Mouse (Mus musculus): ENCODE results near the gene Prl6a1. TPM values are rescaled to one million over a fixed set of nuclear protein-coding genes. Genes with fewer than 3 reads are reported as not detected.

The Prl6a1 gene
- not detected in 2 replicates for polyA plus RNA-seq (2015; fragmentation: Nextera tagmentation; extraction: Ambion mirVana)

DNA sequence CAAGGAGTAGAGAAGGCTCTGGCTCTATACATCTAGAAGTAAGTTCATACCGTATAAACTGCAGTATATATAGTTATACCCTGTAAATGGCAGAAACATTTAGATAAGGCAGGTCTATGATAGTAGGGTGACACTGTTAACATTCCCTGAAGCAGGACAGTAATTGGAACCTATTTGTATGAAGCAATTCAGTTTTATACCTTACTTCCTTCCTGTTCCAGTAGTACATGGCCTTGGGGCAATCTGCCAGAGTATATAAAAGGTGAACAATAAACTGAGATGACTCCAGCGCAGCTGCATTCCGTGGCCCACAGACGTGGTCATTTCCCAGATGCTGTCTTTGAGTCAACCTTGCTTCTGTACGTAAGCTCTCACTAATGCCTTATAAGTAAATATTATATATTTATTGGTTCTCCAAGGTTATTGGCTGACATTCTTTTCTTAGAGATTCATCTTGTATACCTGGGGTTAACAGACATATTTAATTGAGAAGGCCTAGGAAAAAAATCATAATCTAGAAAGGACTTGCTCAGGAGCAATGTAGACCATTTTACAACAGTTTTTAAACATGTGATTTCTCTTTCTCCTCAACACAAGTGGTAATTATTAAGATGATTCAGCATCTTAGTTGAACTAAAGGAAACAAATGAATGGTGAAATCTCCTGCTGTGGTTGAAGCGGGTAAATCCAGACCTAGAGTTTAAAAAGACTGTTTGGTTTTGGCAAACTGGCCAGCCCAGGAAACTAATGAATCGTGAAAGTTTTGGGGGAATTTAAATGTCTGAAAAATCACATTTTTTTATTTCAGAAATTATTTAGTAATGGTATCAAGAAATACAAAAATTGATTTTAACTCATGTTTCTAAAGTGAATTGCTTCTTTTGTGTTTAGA lies at the start of gene Prl6a1:
TSS of gene Prl6a1 (plus strand) at position 294 of the 892 bp plus-strand sequence.
- Histone ChIP-seq H3K4me2 (ENCODE audit: low read depth, low read length) (no peak within 1 kb of the TSS), H3K9ac (ENCODE audit: low read length) (no peak within 1 kb of the TSS), H3K4me1 (ENCODE audit: control insufficient read depth, insufficient read depth, low read length) (no peaks in the 10 kb centered on the region), H3K27ac (ENCODE audit: low read length) (no peak within 1 kb of the TSS), H3K27me3 (ENCODE audit: control insufficient read depth, insufficient read depth, low read length) (no peaks in the 10 kb centered on the region), H3K36me3 (ENCODE audit: control insufficient read depth, insufficient read depth, low read length) (no peaks in the 10 kb centered on the region), H3K9me3 (replicated peaks; ENCODE audit: control insufficient read depth, low read length) (no peaks in the 10 kb centered on the region), H3K4me3 (replicated peaks; ENCODE audit: low read length) (no peak within 1 kb of the TSS)
- ATAC-seq (ENCODE audit: insufficient read depth, low FRiP score), result no peak; the same call in 1 of the 2 replicates
- WGBS, result 66% methylated on average over 7 of the region's 7 CpGs

DNA sequence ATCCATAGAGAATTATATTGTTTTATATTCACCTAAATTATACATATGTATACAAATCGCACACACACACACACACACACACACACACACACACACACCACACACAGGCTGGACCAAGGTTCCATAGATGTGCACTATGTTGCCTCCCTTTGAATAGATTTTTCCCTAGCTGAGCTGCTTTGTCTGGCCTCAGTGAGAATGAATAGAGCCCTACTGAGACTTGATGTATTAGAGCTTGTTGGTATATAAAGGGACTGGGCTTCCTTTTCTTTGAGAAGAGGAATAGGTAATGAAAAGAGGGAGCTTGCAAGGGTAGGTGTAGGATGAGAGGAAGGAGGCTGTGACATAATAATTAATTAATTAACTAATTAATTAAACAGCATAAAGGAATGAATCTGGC lies 22.6 kb downstream of the Prl6a1 start:
- Histone ChIP-seq H3K9me3 (replicated peaks; ENCODE audit: control insufficient read depth, low read length) (no peaks in the 10 kb centered on the region), H3K9ac (ENCODE audit: low read length) (no peak overlapping the region), H3K36me3 (ENCODE audit: control insufficient read depth, insufficient read depth, low read length) (no peaks in the 10 kb centered on the region), H3K4me1 (ENCODE audit: control insufficient read depth, insufficient read depth, low read length) (no peaks in the 10 kb centered on the region), H3K27me3 (ENCODE audit: control insufficient read depth, insufficient read depth, low read length) (no peaks in the 10 kb centered on the region), H3K27ac (ENCODE audit: low read length) (no peak overlapping the region), H3K4me3 (replicated peaks; ENCODE audit: low read length) (no peak overlapping the region), H3K4me2 (ENCODE audit: low read depth, low read length) (no peak overlapping the region)
- no peak for ATAC-seq (ENCODE audit: insufficient read depth, low FRiP score)
- 71% methylated on average over 1 of the region's 1 CpGs for WGBS

DNA sequence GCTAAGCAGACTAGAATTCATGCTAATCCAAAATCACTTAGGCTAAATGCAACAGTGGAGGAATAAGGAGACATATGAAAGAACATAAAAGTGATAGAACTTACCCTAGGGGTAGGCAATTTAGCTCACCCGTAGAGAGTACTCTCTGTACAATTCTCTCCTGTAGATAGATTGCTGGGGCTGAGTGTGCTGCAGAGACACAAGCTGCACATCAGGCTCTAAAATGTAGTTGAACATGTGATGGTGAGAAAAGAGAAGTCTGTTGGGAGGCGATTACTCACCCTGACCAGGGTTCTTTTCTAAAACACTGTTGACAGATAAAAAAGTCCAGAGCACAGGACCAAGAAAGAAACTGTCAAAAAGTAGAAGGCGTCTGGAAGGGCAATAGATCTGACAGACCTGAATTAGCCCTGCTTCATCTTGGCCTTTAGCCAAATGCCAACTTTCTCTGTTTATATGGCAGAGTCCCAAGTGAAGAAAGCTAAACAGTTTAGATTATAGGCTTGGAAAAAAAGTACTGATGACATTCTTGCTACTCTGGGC lies 30.4 kb downstream of the Prl6a1 start:
- H3K4me3 ChIP-seq (replicated peaks; ENCODE audit: low read length), result no peak overlapping the region

DNA sequence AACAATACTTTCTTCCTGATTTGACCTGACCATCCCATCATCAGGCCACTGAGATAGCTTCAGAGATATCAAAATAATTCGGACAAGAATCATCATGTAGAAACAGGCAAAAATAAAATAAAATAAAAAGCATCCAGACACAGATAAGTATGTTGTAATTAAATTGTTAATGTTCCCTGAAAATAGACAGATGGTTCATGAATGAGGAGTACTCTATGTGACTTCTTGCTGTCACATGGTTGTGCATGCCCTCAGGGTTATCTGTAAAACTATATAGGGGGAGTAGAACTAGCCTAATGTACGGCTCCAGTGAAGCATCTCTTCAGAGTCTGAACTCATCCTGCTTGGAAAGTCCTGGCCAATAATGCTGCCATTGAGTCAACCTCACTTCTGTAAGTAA lies 32.9 kb downstream of the Prl6a1 start, which contains the start of gene Prl8a2:
TSS of gene Prl8a2 (plus strand) at position 301 of the 400 bp plus-strand sequence.
- Histone ChIP-seq H3K4me2 (ENCODE audit: low read depth, low read length) (no peak within 1 kb of the TSS), H3K4me1 (ENCODE audit: control insufficient read depth, insufficient read depth, low read length) (no peaks in the 10 kb centered on the region), H3K9me3 (replicated peaks; ENCODE audit: control insufficient read depth, low read length) (no peaks in the 10 kb centered on the region), H3K9ac (ENCODE audit: low read length) (no peak within 1 kb of the TSS), H3K27me3 (ENCODE audit: control insufficient read depth, insufficient read depth, low read length) (no peaks in the 10 kb centered on the region), H3K27ac (ENCODE audit: low read length) (no peak within 1 kb of the TSS), H3K36me3 (ENCODE audit: control insufficient read depth, insufficient read depth, low read length) (no peaks in the 10 kb centered on the region), H3K4me3 (replicated peaks; ENCODE audit: low read length) (no peak within 1 kb of the TSS)
- WGBS, result 71% methylated on average over 2 of the region's 2 CpGs
- ATAC-seq (ENCODE audit: insufficient read depth, low FRiP score), result no peak

More for the DNA sequence above, 30.4 kb downstream of the Prl6a1 start:
- Histone ChIP-seq H3K9ac (ENCODE audit: low read length) (no peak overlapping the region), H3K27me3 (ENCODE audit: control insufficient read depth, insufficient read depth, low read length) (no peaks in the 10 kb centered on the region), H3K9me3 (replicated peaks; ENCODE audit: control insufficient read depth, low read length) (no peaks in the 10 kb centered on the region), H3K4me2 (ENCODE audit: low read depth, low read length) (no peak overlapping the region), H3K36me3 (ENCODE audit: control insufficient read depth, insufficient read depth, low read length) (no peaks in the 10 kb centered on the region), H3K27ac (ENCODE audit: low read length) (no peak overlapping the region), H3K4me1 (ENCODE audit: control insufficient read depth, insufficient read depth, low read length) (no peaks in the 10 kb centered on the region)
- ATAC-seq (ENCODE audit: insufficient read depth, low FRiP score), result peak; percentile 44
- 44% methylated on average over 3 of the region's 3 CpGs for WGBS

Other genes starting within 250 kb of the Prl6a1 start
- gene Prl3d1, start 218.4 kb upstream of the Prl6a1 start, polyA plus RNA-seq (2015; fragmentation: Nextera tagmentation; extraction: Ambion mirVana), result not detected in 2 replicates
- gene Prl3d2, start 190.9 kb upstream of the Prl6a1 start, polyA plus RNA-seq (2015; fragmentation: Nextera tagmentation; extraction: Ambion mirVana), result not detected in 2 replicates
- not detected in 2 replicates for gene Prl3d3, start 155.8 kb upstream of the Prl6a1 start, polyA plus RNA-seq (2015; fragmentation: Nextera tagmentation; extraction: Ambion mirVana)
- gene Prl3c1, start 116.0 kb upstream of the Prl6a1 start, polyA plus RNA-seq (2015; fragmentation: Nextera tagmentation; extraction: Ambion mirVana), result not detected in 2 replicates
- gene Prl3b1, start 70.8 kb upstream of the Prl6a1 start, polyA plus RNA-seq (2015; fragmentation: Nextera tagmentation; extraction: Ambion mirVana), result not detected in 2 replicates
- gene Prl3a1, start 53.2 kb upstream of the Prl6a1 start, polyA plus RNA-seq (2015; fragmentation: Nextera tagmentation; extraction: Ambion mirVana), result not detected in 2 replicates
- gene Prl8a2, start 33.0 kb downstream of the Prl6a1 start, polyA plus RNA-seq (2015; fragmentation: Nextera tagmentation; extraction: Ambion mirVana), result not detected in 2 replicates
- gene Prl2b1, start 78.2 kb downstream of the Prl6a1 start, polyA plus RNA-seq (2015; fragmentation: Nextera tagmentation; extraction: Ambion mirVana), result not detected in 2 replicates
- gene Prl8a6, start 126.1 kb downstream of the Prl6a1 start, polyA plus RNA-seq (2015; fragmentation: Nextera tagmentation; extraction: Ambion mirVana), result not detected in 2 replicates
- gene Prl8a8, start 200.6 kb downstream of the Prl6a1 start, polyA plus RNA-seq (2015; fragmentation: Nextera tagmentation; extraction: Ambion mirVana), result not detected in 2 replicates